Comparison of ENCODE assay signal across 14 mouse cellular contexts in the genomic region with DNA sequence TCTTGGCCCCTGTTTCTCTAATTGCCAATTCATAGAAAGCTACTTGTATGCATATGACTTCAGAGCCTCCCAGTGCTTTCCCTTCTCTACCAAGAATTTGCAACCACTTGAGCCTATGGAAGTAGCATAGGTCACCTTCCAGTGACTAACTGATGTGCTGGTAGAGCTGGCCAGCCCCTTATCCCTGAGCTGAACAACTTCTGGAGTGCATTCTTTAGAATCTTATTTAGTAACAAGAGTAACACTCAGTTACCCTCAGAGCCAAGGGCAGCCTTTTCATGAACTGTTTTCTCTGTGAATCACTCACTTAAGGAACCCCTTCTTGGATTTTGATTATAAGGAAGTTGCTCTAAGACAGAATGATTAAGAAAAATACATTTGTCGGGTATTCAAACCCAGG.
"Had no signal": no experiment of that assay in that cellular context is flagged by ENCODE, and none has a peak within 500 bp of the region (broad histone marks: within the 10 kb centered on the region; RNA-seq: fewer than 3 reads in every experiment).

No protein-coding gene starts in this region.

- ATAC-seq: liver, embryonic 12.5 days; midbrain, embryonic 13.5 days; midbrain, embryonic 15.5 days had no signal

- H3K4me1 ChIP-seq: liver, embryonic 12.5 days; lung, embryonic 15.5 days; megakaryocyte, embryonic 14.5 days; midbrain, embryonic 13.5 days; midbrain, embryonic 15.5 days; neural tube, embryonic 12.5 days had no signal

- H3K4me2 ChIP-seq: liver, embryonic 12.5 days; lung, embryonic 15.5 days; midbrain, embryonic 11.5 days; midbrain, embryonic 13.5 days; midbrain, embryonic 15.5 days; neural tube, embryonic 12.5 days had no signal

- H3K27me3 ChIP-seq: liver, embryonic 12.5 days; lung, embryonic 15.5 days; midbrain, embryonic 15.5 days; neural tube, embryonic 12.5 days had no signal

- H3K9ac ChIP-seq: liver, embryonic 12.5 days; liver, embryonic 14.5 days; lung, embryonic 15.5 days; midbrain, embryonic 13.5 days; midbrain, embryonic 15.5 days; neural tube, embryonic 12.5 days had no signal

- DNase-seq: right cerebral cortex, postnatal 25 days; right cerebral cortex, postnatal 4 days; thymus, adult 18-20 months; thymus, postnatal 14 days; thymus, postnatal 36 days had no signal

- H3K27ac ChIP-seq: liver, embryonic 12.5 days; liver, embryonic 14.5 days; lung, embryonic 15.5 days; macrophage; midbrain, embryonic 13.5 days; midbrain, embryonic 15.5 days; neural tube, embryonic 12.5 days had no signal

- H3K9me3 ChIP-seq: liver, embryonic 12.5 days; lung, embryonic 15.5 days; megakaryocyte, embryonic 14.5 days; midbrain, embryonic 13.5 days; midbrain, embryonic 15.5 days; neural tube, embryonic 12.5 days had no signal

- H3K36me3 ChIP-seq: liver, embryonic 12.5 days; lung, embryonic 15.5 days; midbrain, embryonic 13.5 days; midbrain, embryonic 15.5 days; neural tube, embryonic 12.5 days had no signal

- H3K4me3 ChIP-seq: liver, embryonic 12.5 days; lung, embryonic 15.5 days; megakaryocyte, embryonic 14.5 days; midbrain, embryonic 13.5 days; midbrain, embryonic 15.5 days; neural tube, embryonic 12.5 days had no signal
